Mouse (Mus musculus): ENCODE measurements at regions not wholly inside any gene's neighbourhood (a gene's known extent, or its start where the extent isn't known, plus 50 kb on each side); places are given as distances from the start of the nearest gene placed in this dataset.

GRCm38 (mm10) chr5:17247732-17248606 lies 125.0 kb upstream of the Speer4f2 start:
- WGBS = 87% methylated on average over 5 of the region's 5 CpGs
- no peak overlapping the region for H3K27ac ChIP-seq (ENCODE audit: insufficient read depth, low read depth, low read length)
- no peaks in the 10 kb centered on the region for H3K4me1 ChIP-seq (ENCODE audit: control insufficient read depth, insufficient read depth, low read length)
- H3K4me3 ChIP-seq (ENCODE audit: insufficient read depth, low read depth, low read length) = no peak overlapping the region
- TF ChIP-seq CTCF (IDR thresholded peaks at IDR 0.05; ENCODE audit: insufficient read depth, low read depth, low read length) (no peak), POLR2A (IDR thresholded peaks at IDR 0.05; ENCODE audit: insufficient read depth, low read depth, low read length) (no peak)

DNA sequence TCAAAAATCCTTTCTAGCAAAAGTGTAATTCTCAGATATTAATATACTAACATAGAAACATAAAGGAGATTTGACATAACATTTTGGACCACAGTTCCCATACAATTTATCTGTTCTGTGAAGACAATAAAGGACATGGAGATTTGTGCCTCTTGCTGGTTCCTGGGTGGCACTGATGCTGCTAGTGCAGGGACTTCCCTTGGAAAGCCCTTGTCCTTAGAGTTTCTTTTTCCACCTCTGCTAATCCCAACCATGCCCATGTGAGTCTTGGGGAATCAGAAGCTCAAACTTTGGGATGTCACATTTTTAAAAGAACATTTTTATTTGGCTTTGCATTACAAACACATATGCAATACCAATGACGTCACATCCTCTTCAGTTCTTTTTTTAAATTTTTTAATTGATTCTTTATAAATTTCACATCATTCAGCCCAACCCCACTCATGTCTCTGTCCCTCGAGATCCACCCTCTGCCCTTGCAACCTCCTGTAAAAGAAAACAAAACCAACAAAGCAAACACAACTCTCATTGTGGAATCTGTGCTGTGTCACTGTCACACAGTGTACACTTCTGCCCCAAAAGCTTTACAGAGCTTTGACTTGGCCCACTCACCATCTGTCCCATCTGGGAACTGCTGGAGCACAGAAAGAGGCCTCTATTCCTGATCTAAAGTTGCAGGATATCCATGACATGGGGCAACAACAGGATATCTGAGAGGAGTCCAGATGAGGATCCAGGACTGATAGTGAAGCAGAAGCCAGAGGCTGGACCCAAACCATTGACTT lies 112.2 kb upstream of the Speer4f2 start:
- TF ChIP-seq POLR2A (IDR thresholded peaks at IDR 0.05; ENCODE audit: insufficient read depth, low read depth, low read length) = no peak
- no peak for TF ChIP-seq CTCF (IDR thresholded peaks at IDR 0.05; ENCODE audit: insufficient read depth, low read depth, low read length)
- no peak overlapping the region for H3K27ac ChIP-seq (ENCODE audit: insufficient read depth, low read depth, low read length)
- H3K4me3 ChIP-seq (ENCODE audit: insufficient read depth, low read depth, low read length) = no peak overlapping the region
- no peaks in the 10 kb centered on the region for H3K4me1 ChIP-seq (ENCODE audit: control insufficient read depth, insufficient read depth, low read length)
- 83% methylated on average over 2 of the region's 2 CpGs for WGBS

DNA sequence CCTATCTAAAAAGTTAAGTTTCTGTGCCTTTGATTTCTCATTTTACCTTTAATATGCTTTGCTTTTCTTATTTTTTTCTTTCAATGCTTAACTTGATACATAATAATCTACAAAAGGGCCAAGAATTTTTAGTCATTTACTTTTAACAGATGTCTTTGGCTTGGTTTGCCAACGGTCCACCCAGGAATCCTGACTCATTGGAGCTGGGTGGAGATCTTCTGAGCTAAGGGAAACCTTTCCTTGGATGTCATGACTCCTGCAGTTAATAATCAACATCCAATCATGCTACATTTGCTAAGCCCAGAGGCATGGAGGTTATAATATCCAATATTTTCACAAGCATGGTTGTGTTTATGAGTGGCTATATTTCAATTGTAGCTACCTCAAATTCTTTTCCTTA lies 110.9 kb upstream of the Speer4f2 start:
- no peaks in the 10 kb centered on the region for H3K4me1 ChIP-seq (ENCODE audit: control insufficient read depth, insufficient read depth, low read length)
- TF ChIP-seq CTCF (IDR thresholded peaks at IDR 0.05; ENCODE audit: insufficient read depth, low read depth, low read length) (no peak), POLR2A (IDR thresholded peaks at IDR 0.05; ENCODE audit: insufficient read depth, low read depth, low read length) (no peak)
- H3K4me3 ChIP-seq (ENCODE audit: insufficient read depth, low read depth, low read length) = no peak overlapping the region
- no peak overlapping the region for H3K27ac ChIP-seq (ENCODE audit: insufficient read depth, low read depth, low read length)
- 86% methylated on average over 1 of the region's 1 CpGs for WGBS

- Histone ChIP-seq H3K4me3 (ENCODE audit: insufficient read depth, low read depth, low read length) (no peak overlapping the region), H3K4me1 (ENCODE audit: control insufficient read depth, insufficient read depth, low read length) (no peaks in the 10 kb centered on the region), H3K27ac (ENCODE audit: insufficient read depth, low read depth, low read length) (no peak overlapping the region)
- TF ChIP-seq CTCF (IDR thresholded peaks at IDR 0.05; ENCODE audit: insufficient read depth, low read depth, low read length) (no peak), POLR2A (IDR thresholded peaks at IDR 0.05; ENCODE audit: insufficient read depth, low read depth, low read length) (no peak)
- 89% methylated on average over 2 of the region's 2 CpGs for WGBS
These were observed 101.8 kb upstream of the Speer4f2 start for GRCm38 (mm10) chr5:17271153-17271552.

GRCm38 (mm10) chr5:17271722-17272479 lies 101.1 kb upstream of the Speer4f2 start:
- no peak for TF ChIP-seq POLR2A (IDR thresholded peaks at IDR 0.05; ENCODE audit: insufficient read depth, low read depth, low read length)
- no peak for TF ChIP-seq CTCF (IDR thresholded peaks at IDR 0.05; ENCODE audit: insufficient read depth, low read depth, low read length)
- no peaks in the 10 kb centered on the region for H3K4me1 ChIP-seq (ENCODE audit: control insufficient read depth, insufficient read depth, low read length)
- 90% methylated on average over 3 of the region's 3 CpGs for WGBS
- H3K27ac ChIP-seq (ENCODE audit: insufficient read depth, low read depth, low read length) = no peak overlapping the region
- no peak overlapping the region for H3K4me3 ChIP-seq (ENCODE audit: insufficient read depth, low read depth, low read length)

DNA sequence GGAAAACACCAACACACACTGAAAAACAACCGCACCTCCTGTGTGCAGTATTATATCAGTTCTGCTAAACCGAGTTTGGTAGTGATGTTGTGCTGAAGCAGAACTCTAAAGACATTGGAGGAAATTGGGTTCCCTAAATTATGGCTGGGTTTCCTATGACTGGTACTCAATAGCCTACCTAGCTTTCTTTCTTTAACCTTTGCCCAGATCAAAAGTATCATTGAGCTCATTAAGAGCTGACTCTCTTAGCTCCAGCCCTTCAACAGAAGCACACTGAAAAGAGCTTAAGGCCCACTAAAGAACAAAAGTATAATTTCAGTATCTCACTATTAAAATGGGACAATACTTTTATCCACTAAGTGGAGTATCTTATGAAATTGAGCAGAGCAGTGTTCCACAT lies 97.6 kb upstream of the Speer4f2 start:
- Histone ChIP-seq H3K27ac (ENCODE audit: insufficient read depth, low read depth, low read length) (no peak overlapping the region), H3K4me1 (ENCODE audit: control insufficient read depth, insufficient read depth, low read length) (no peaks in the 10 kb centered on the region), H3K4me3 (ENCODE audit: insufficient read depth, low read depth, low read length) (no peak overlapping the region)
- TF ChIP-seq POLR2A (IDR thresholded peaks at IDR 0.05; ENCODE audit: insufficient read depth, low read depth, low read length) = no peak
- no peak for TF ChIP-seq CTCF (IDR thresholded peaks at IDR 0.05; ENCODE audit: insufficient read depth, low read depth, low read length)
- WGBS = 94% methylated on average over 2 of the region's 2 CpGs

DNA sequence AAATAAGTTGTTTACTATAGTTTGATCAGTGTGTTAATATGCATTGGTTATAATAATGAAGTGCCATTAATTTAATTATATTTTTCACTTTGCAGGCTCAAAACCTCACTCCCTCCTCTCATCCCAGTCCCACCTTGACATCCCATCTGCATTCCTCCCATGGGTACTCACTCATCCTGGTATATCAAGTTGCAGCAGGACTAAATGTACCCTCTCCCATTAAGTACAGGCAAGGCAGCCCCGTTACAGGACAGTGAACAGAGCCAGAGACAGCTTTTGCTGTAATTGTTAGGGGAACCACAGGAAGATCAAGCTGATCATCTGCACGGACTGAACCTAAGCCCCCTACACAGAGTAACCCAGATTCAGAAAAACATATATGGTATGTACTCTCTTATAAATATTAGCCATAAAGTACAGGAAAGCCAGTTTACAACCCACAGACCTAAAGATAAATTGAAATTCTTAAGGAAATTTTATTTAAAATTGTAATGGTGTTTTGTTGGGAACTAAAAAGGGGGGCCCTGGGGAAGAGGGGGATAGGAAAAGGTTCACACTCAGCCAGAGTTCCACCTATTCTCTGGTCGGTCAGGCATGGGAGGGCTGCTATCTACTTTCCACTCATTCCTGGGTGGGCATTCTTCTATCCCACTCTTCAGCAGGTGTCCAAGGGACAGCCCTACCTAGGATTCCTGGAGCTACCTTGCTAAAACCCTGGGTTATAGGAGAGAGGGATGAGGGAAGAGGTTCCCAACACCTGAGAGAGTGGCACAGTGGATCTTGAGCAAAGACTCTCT lies 96.0 kb upstream of the Speer4f2 start:
- no peak for TF ChIP-seq CTCF (IDR thresholded peaks at IDR 0.05; ENCODE audit: insufficient read depth, low read depth, low read length)
- no peak for TF ChIP-seq POLR2A (IDR thresholded peaks at IDR 0.05; ENCODE audit: insufficient read depth, low read depth, low read length)
- no peak overlapping the region for H3K4me3 ChIP-seq (ENCODE audit: insufficient read depth, low read depth, low read length)
- no peak overlapping the region for H3K27ac ChIP-seq (ENCODE audit: insufficient read depth, low read depth, low read length)
- 89% methylated on average over 3 of the region's 3 CpGs for WGBS
- no peaks in the 10 kb centered on the region for H3K4me1 ChIP-seq (ENCODE audit: control insufficient read depth, insufficient read depth, low read length)

GRCm38 (mm10) chr5:17280203-17280602 lies 92.8 kb upstream of the Speer4f2 start:
- H3K4me3 ChIP-seq (ENCODE audit: insufficient read depth, low read depth, low read length) = no peak overlapping the region
- TF ChIP-seq POLR2A (IDR thresholded peaks at IDR 0.05; ENCODE audit: insufficient read depth, low read depth, low read length) (no peak), CTCF (IDR thresholded peaks at IDR 0.05; ENCODE audit: insufficient read depth, low read depth, low read length) (no peak)
- no peaks in the 10 kb centered on the region for H3K4me1 ChIP-seq (ENCODE audit: control insufficient read depth, insufficient read depth, low read length)
- WGBS = 83% methylated on average over 4 of the region's 4 CpGs
- no peak overlapping the region for H3K27ac ChIP-seq (ENCODE audit: insufficient read depth, low read depth, low read length)
